Mouse (Mus musculus): Measurements from ENCODE around the gene Acvr1b. TPM values are rescaled to one million over a fixed set of nuclear protein-coding genes. Genes with fewer than 3 reads are reported as not detected.

Gene Acvr1b
- total and polyA plus RNA-seq, 3 experiments, result 2.7 to 4.8 (median 2.9) TPM

- TF ChIP-seq SIN3A (IDR thresholded peaks at IDR 0.05; ENCODE audit: low read length) (peak; percentile 84), ZKSCAN1 (IDR thresholded peaks at IDR 0.05; ENCODE audit: borderline replicate concordance, low read depth, low read length) (no peak), NRF1 (IDR thresholded peaks at IDR 0.05; ENCODE audit: low read depth, low read length) (peak; percentile 59), POLR2A (IDR thresholded peaks at IDR 0.05; ENCODE audit: low read depth, low read length) (no peak; the same call in none of the 2 replicates), CTCF (conservative IDR thresholded peaks at IDR 0.05 in 1 of 2, IDR thresholded peaks at IDR 0.05 in 1 of 2; ENCODE audit: low read depth in 2 of 2, low read length in 2 of 2) (peak; percentile 77 to 93), USF2 (conservative IDR thresholded peaks at IDR 0.05; ENCODE audit: low read depth, low read length) (no peak), RAD21 (IDR thresholded peaks at IDR 0.05; ENCODE audit: low read depth, low read length) (peak; percentile 64), BHLHE40 (IDR thresholded peaks at IDR 0.05; ENCODE audit: low read depth, low read length) (peak; percentile 91), KAT2A (IDR thresholded peaks at IDR 0.05; ENCODE audit: insufficient replicate concordance, low read length) (0 out of 2 replicates have a peak, but pooled peaks have one; percentile 46), GABPA (IDR thresholded peaks at IDR 0.05; ENCODE audit: insufficient replicate concordance, low read depth, low read length) (no peak), SMC3 (IDR thresholded peaks at IDR 0.05; ENCODE audit: low read depth, low read length) (peak; percentile 84), CHD2 (IDR thresholded peaks at IDR 0.05; ENCODE audit: low read length) (0 out of 2 replicates have a peak, but pooled peaks have one; percentile 53), MYC (IDR thresholded peaks at IDR 0.05; ENCODE audit: low read depth, low read length) (peak; percentile 89), MXI1 (IDR thresholded peaks at IDR 0.05; ENCODE audit: low read depth, low read length) (peak; percentile 78), CHD1 (IDR thresholded peaks at IDR 0.05; ENCODE audit: low read depth, low read length) (no peak), UBTF (IDR thresholded peaks at IDR 0.05; ENCODE audit: low read depth, low read length) (no peak), RCOR1 (conservative IDR thresholded peaks at IDR 0.05; ENCODE audit: low read depth, low read length) (no peak), IRF4 (IDR thresholded peaks at IDR 0.05; ENCODE audit: low read depth, low read length) (peak; percentile 76), ZC3H11A (IDR thresholded peaks at IDR 0.05; ENCODE audit: low read depth, low read length) (no peak; the same call in 1 of the 2 replicates), POLR2AphosphoS2 (IDR thresholded peaks at IDR 0.05; ENCODE audit: low read depth, low read length) (no peak), ZMIZ1 (IDR thresholded peaks at IDR 0.05; ENCODE audit: low read depth, low read length) (peak; percentile 20; the same call in 1 of the 2 replicates)
Measured at GRCm38 (mm10) chr15:101145424-101146099, 28.3 kb upstream of the Acvr1b start (continued).

GRCm38 (mm10) chr15:101146100-101146965, 27.5 kb upstream of the Acvr1b start:
- H3K27ac ChIP-seq (ENCODE audit: insufficient read depth, low read depth), result no peak overlapping the region
- peak; percentile 37 for DNase-seq (ENCODE audit: extremely low read depth)
- peak overlapping the region in 2 of 3 experiments; percentile 10 to 14 for H3K4me3 ChIP-seq (replicated peaks in 1 of 3; ENCODE audit: low read depth in 2 of 3, low read length in 2 of 3, poor library complexity in 1 of 3)
- dilution Hi-C loops (cut with MboI; ENCODE audit: extremely low pct_ligation_motif_present, extremely low pct_unique_long_range_greater_than_20kb, low sequenced_read_pairs), result no loop called here
- no peak for TF ChIP-seq POLR2A (IDR thresholded peaks at IDR 0.05; ENCODE audit: low read depth, low read length)
- TF ChIP-seq MYC (IDR thresholded peaks at IDR 0.05; ENCODE audit: low read depth, low read length), result no peak
- no peak for TF ChIP-seq ZMIZ1 (IDR thresholded peaks at IDR 0.05; ENCODE audit: low read depth, low read length)
- TF ChIP-seq E2F4 (IDR thresholded peaks at IDR 0.05; ENCODE audit: insufficient replicate concordance, low read depth, low read length), result no peak
- no peak for TF ChIP-seq MEF2A (IDR thresholded peaks at IDR 0.05; ENCODE audit: borderline replicate concordance, low read depth, low read length)
- 0 out of 2 replicates have a peak, but pooled peaks have one; percentile 19 for TF ChIP-seq ELF1 (IDR thresholded peaks at IDR 0.05; ENCODE audit: low read depth, low read length)
- TF ChIP-seq ZKSCAN1 (IDR thresholded peaks at IDR 0.05; ENCODE audit: borderline replicate concordance, low read depth, low read length), result no peak
- peak; percentile 19 for TF ChIP-seq RAD21 (IDR thresholded peaks at IDR 0.05; ENCODE audit: low read depth, low read length)
- TF ChIP-seq EP300 (IDR thresholded peaks at IDR 0.05; ENCODE audit: low read length), result no peak
- TF ChIP-seq MAX (IDR thresholded peaks at IDR 0.05; ENCODE audit: low read length), result no peak
- no peaks in the 10 kb centered on the region for H3K27me3 ChIP-seq (replicated peaks)
- H3K79me2 ChIP-seq (replicated peaks; ENCODE audit: control insufficient read depth, extremely low read depth, insufficient read depth, poor library complexity, severe bottlenecking), result no peaks in the 10 kb centered on the region
- peak overlapping the region; percentile 11; the same call in 1 of the 2 replicates for H3K9ac ChIP-seq (ENCODE audit: insufficient read depth, low read depth)
- H3K9me3 ChIP-seq (replicated peaks; ENCODE audit: low read length), result no peaks in the 10 kb centered on the region
- peaks cover 0 to 14% of the 10 kb centered on the region in 2 experiments for H3K36me3 ChIP-seq (replicated peaks in 1 of 2; ENCODE audit: control insufficient read depth in 1 of 2, insufficient read depth in 1 of 2, low read length in 1 of 2)
- peak overlapping the region; percentile 77; the same call in 1 of the 2 replicates for H3K4me2 ChIP-seq (ENCODE audit: insufficient read depth, low read depth, poor library complexity, severe bottlenecking)
- in situ Hi-C loops (cut with MboI; ENCODE audit: low pct_ligation_motif_present, low pct_unique_long_range_greater_than_20kb, low sequenced_read_pairs), result loop anchor here (5.0 kb wide), 1 partner anchor 41 kb away; no protein-coding TSS in a partner anchor
- peaks cover 28 to 87% of the 10 kb centered on the region in 2 experiments for H3K4me1 ChIP-seq (ENCODE audit: control insufficient read depth in 1 of 2, insufficient read depth in 2 of 2)
